1 mouse cellular context compared by ENCODE assay signal in genomic region chr6:29609111-29610019, GRCm38 (mm10).
A peak's percentile ranks its signal among the peaks of the same experiment; 100 is the strongest.
TF ChIP-seq lines count a peak whose summit lies in the region.

TSS of gene Tnpo3 (minus strand) at chr6:29609887.

TF ChIP-seq in CH12.LX, 34 proteins besides CTCF, POLR2A, EP300 and RAD21 (continued from another document):
- TF ChIP-seq CHD2 (IDR thresholded peaks at IDR 0.05; ENCODE audit: low read length) (peak; percentile 74), PAX5 (IDR thresholded peaks at IDR 0.05; ENCODE audit: low read length) (no peak), POLR2AphosphoS2 (IDR thresholded peaks at IDR 0.05; ENCODE audit: low read depth, low read length) (peak; percentile 85; the same call in 1 of the 2 replicates), ZC3H11A (IDR thresholded peaks at IDR 0.05; ENCODE audit: low read depth, low read length) (no peak), MAX (IDR thresholded peaks at IDR 0.05; ENCODE audit: low read length) (peak; percentile 86), USF1 (IDR thresholded peaks at IDR 0.05; ENCODE audit: low read depth, low read length) (no peak)
